Mouse (Mus musculus) kidney, postnatal 25 days (tissue): ENCODE measurements around the gene Zfp385b.

Source experiments
- DNase-seq, 2 experiments: peaks; one replicate each; pipeline ENCODE4 v3.0.0; 2021; ENCODE audit warnings: mixed read lengths in 2 of 2

The Zfp385b gene

DNA sequence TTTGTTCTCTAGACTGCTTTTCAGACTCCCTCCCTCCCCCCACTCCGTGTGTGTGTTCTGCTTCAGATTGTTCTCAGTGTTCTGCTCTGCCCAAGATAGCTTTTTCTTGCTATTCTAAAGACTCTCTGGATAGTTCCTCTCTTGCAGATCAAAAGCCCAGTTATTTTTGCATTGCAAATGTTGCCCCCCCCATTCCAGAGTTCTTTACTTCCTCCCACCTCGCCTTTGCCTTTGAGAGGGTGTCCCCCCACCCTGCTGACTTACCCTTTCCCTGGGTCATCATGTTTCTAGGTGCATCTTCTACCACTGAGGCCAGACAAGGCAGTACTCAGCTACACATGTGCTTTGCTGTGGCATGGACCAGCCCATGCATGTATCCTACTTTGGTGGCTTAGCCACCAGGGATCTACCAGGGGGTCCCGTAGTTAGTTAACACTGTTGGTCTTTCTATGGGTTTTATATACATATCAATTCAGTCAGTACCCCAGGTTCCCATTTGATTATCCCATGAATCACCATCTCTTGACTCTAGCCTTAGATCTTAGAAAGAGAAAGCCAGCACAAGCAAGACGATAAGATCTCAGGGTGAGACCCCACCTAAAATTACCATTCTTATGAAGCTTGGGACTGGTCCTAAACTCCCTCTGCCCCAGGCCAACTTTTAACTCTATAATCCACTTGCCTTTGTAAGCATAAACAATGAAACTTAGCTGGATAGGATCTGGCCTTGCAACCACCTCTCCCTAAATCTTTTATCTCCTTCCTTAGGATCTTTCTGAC is 232.7 kb downstream of the Zfp385b start:
- no peak for DNase-seq

DNA sequence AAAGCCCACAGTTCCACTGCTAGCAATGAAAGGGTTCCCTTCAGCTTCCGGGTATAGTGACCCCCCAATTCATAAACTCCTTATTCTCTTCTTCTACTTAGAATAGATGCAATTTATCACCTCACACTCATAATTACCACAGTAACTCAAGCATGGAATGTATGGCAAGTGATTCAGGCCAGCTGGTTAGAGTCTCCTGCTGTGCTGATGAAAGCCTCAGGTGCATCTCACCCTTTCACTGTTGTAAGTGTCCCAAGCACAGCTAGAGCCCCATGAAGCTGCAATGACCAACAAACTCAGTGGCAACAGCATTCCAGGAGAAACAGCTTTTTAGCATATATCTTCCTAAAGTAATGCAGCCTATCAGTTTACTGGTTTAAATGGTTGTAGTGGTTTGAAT is 235.9 kb downstream of the Zfp385b start:
- DNase-seq = no peak

DNA sequence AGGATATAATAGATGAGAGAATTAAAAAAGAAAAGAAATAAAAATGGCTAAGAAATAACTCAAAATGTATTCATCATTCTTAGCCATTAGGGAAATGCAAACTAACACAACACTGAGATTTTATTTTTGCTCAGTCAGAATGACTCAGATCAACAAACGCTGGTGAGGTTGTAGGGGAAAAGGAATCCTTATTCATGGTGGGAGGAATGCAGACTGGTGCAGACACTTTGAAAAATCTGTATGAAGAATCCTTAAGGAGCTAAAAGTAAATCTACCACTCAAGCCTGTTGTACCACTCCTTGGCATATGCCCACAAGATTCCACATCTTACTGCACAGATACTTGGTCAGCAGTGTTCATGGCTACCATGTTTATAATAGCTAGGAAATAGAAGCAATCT is 242.9 kb downstream of the Zfp385b start:
- DNase-seq = no peak

DNA sequence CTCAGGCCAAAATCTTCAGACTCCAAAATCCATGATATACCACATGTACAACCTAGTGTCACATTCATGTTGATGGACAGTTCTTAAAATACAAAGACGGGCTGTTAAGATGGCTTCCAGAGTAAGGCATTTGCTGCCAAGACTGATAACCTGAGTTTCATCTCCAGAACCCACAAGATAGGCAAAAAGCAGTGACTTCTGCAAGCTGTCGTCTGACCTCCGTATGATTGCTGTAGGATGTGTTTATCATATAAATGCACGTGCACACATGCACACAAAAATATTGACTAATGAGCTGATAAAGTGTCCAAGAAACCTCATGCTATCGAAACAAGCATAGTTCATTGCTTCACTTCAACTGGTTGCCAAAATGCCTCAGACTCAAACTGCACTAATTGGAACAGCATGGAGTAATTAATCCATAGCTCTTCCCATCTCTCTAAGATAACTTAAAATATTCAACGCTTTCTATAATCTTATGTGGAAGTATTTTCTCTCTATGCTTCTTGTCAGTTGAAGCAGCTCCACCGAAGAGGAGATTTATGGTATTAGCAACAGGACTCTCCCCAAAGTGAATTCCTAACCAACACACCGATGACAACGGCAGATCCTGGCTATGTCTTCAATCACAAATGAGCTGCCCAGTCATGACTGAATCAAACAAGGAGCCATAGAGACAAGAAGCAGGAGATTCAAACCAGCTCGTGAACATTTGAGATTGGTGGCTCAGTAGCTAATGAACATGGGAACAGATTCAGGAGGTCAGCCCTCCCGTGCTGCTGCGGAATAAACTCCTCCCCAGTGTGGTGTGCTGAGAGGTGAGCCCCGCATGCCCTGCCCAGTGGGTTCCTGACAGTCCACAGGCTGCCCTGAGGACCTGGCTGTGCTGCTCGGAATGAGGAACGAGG is 251.7 kb downstream of the Zfp385b start:
- DNase-seq = no peak

DNA sequence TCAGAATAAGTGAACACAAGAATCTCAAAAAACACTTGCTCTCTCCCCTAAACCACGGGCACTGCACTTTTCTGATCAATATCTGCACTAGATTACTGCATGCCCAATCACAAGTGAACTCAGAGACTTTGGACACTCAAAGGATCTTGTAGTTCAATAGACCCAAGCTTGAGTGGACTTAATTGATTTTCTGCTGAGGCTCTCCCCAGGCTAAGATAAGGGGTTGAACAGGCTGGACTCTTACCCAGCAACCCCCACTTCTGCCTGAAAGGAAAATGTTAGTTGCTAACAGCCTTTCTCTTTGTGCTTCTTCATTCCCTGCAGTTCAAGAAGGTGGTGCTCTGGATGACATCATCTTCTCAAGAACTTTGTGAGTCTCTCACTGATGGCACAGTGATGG is 255.7 kb downstream of the Zfp385b start:
- DNase-seq = no peak

DNA sequence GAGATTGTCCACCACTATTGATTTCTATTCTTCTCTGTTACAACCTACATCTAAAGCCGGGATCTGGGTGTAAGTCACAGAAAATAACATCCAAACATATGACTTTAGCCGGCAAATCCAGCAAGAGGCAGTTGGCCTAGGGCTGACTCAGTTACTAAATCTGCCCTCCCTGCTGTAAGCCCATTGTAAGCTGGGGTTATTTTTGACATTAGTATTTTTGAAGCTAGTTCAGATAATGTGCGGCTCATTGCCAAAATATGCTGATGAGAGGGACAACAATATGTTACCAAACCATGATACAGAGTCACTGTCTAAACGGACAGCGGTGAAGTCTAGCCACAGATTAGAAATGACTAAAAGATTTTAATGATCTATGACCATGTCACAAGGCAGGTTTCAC is 257.5 kb downstream of the Zfp385b start:
- DNase-seq = no peak

- DNase-seq = no peak
These were observed 262.5 kb downstream of the Zfp385b start for GRCm38 (mm10) chr2:77556938-77557337.

DNA sequence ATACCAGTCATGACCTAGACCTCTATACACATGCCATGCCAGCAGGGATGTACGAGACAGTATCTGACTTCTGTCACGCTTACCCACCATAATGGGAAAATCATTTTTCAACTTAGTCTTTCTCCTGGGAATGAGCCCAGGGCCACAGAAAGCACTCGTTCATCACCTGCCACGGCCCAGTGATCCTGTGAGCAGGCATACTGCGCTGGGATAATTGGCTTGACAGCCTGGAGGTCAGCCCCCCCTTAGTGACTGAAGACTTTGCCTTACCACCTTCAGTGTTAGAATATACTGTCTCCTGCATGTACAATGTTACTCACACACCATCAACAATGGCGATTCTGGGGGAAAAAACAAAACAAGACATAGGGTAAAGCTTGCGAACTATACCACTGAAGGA is 263.5 kb downstream of the Zfp385b start:
- no peak for DNase-seq

DNA sequence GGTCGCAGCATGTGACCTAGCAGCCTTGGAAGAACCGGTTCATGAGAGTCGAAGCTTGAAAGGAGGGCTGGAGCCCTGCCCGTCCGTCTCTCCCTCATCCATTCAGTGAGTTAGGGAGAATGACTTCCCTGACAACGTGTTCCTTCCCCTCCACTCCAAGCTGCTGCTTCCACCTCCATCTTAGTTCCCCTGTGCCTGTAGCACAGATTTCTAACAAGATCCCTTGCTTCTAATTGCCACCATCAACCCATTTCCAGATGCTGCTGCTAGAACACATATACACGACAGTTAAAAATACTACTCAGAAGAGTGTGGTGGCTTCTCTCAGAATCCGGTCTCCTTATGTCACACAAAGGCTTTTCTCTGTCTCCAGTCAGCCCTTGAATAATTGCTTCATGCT is 266.8 kb downstream of the Zfp385b start:
- no peak for DNase-seq

GRCm38 (mm10) chr2:77543388-77543787 is 276.1 kb downstream of the Zfp385b start:
- no peak for DNase-seq

GRCm38 (mm10) chr2:77542605-77543004 is 276.8 kb downstream of the Zfp385b start:
- DNase-seq = peak; percentile 16 to 41

DNA sequence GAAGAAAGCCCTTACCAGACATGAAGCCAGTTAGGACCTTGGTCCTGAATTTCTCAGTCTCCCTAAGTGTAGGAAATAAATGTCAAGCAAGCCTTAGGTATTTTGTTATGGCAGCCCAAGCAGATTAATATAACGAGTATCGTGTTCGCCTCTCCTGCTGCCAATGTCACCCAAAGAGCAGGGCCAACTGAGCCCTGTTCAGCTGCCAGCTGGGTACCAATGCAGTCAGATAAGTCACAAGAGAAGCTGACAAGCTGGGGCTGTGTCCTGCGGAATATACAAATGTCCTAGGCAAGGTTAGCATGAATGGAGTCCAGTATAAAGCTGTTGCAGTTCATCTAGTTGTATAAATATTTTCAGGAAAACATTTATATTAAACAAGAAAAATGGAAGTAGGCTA is 277.8 kb downstream of the Zfp385b start:
- no peak for DNase-seq

DNA sequence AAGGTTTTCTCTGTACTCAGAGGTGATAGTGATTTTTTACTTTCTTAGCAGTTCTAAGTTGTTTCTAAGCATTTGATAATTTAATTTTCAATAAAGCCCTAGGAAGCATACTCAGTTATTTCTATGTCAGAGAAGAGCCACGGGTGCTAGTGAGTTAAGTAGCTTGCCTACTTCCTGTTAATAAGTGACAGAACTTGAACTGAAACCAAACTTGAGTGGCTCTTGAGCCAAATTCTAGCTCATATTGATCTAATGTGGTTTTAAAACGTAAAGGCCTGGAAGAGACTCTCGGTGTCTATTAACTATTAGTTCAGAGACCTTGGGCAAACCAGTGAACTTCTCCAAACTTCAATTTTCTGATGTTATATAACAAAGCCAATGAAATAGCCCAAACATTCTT is 278.6 kb downstream of the Zfp385b start:
- DNase-seq = no peak

- DNase-seq = peak in 1 of 2 experiments; percentile 55
These were observed 282.9 kb downstream of the Zfp385b start for GRCm38 (mm10) chr2:77536556-77536955.

GRCm38 (mm10) chr2:77528079-77528752 is 291.2 kb downstream of the Zfp385b start:
- DNase-seq = no peak

DNA sequence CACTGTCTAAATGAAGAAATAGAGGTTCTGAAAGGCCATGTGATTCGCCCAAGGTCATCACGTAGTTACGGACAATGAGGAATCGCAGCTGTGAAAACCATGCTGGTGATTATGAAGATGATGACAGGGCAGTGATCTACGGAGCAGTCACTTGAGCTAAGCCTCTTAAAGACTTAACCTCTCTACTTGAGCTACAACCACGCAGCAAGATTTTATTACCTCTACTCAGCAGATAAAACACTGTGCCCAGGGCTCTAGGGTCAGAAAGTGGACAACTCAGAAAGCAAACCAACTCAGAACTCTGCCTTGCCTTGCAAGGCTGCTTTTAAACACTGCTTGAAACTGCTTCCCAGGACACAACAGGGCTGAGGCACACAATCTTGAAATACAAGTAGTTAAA is 291.8 kb downstream of the Zfp385b start:
- DNase-seq = no peak

- DNase-seq = no peak
These were observed 292.6 kb downstream of the Zfp385b start for GRCm38 (mm10) chr2:77526803-77527202.

- DNase-seq = no peak
These were observed 293.1 kb downstream of the Zfp385b start for GRCm38 (mm10) chr2:77526301-77526700.

GRCm38 (mm10) chr2:77522223-77522622 is 297.2 kb downstream of the Zfp385b start:
- peak; percentile 25 to 51 for DNase-seq

GRCm38 (mm10) chr2:77519341-77519740 is 300.1 kb downstream of the Zfp385b start:
- DNase-seq = peak; percentile 31 to 50

GRCm38 (mm10) chr2:77518693-77519092 is 300.7 kb downstream of the Zfp385b start:
- DNase-seq = peak; percentile 38 to 64

GRCm38 (mm10) chr2:77516606-77517005 is 302.8 kb downstream of the Zfp385b start:
- DNase-seq = no peak

DNA sequence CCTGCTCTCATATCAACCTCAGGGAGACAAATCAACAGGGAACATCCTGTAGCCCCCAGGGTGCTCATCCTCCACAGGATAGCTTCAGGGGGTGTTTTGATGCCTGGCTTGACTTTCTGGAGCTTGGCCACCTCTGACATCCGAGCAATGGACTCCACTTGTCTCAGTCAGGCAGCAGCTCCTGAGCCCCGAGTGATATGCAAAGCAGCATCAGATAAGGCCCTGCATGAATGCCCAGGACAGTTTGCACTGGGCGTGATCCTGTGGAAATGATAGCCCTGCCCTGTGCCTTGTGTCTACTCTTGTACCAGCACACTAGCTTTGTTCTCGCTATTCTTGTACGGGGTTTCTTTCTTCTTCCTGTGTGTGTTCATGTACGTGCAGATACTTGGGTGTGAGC is 303.8 kb downstream of the Zfp385b start:
- no peak for DNase-seq
